Mouse (Mus musculus): Measurements from ENCODE around the gene Prkca.

Prkca gene

DNA sequence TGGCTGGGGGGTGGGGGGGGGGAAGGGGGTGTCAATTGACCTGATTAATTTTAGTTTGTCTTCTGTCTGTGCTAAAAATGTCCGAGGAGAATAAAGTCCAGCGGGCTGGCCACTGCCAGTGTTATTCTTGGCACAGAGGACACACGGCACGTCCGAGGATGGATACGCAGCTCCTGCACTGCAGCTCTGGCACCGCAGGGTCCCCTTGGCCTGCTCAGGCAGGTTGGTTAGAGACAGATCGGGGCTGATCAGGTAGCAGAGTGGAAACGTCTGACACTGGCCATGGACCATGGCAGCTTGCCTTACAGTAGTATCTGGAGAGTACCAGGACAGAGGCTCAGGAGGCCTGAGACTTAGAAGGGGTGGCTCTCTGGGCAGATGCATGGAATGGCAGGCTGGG is 393.5 kb downstream of the Prkca start:
- peak; percentile 22 to 46 for DNase-seq (ENCODE audit: low spot score in 2 of 2)

DNA sequence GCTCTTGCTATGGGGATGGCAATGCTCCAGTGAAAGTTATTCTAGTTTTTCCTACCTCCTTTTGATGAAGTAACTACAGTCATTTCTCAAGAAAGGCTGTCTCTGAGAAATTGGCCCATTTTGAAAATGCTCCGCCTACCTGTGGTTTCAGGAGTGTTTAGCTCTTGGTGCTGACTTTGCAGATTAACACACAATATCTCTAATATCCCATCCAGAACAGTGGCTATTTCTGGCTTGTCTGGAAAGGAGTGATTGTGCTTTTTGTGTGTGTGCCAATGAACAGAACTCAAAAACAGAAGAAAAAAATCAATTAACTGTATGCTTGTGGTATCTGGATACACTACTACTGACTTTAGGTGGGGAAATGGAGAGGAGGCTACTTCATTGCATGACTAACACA is 395.8 kb downstream of the Prkca start:
- DNase-seq (ENCODE audit: low spot score in 2 of 2), result no peak

DNA sequence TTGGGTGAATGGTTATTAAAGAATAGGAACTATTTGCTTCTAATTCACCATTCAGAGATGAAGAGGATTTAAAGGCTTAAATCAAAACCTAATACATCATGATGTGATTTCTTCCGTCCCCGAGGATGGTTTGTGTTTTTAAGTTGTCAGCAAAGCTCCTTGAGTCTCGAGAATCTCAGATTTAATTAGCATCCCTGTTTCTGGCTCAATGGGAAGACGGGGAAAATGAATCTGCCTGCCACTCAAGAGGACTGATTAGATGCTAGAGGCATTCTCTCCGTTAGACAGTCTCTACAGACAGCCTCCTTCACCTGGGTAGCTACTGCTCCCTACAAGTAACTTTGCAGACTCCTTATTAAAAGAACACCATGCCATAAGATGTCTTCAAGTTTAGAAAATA is 396.9 kb downstream of the Prkca start:
- DNase-seq (ENCODE audit: low spot score in 2 of 2), result no peak

DNA sequence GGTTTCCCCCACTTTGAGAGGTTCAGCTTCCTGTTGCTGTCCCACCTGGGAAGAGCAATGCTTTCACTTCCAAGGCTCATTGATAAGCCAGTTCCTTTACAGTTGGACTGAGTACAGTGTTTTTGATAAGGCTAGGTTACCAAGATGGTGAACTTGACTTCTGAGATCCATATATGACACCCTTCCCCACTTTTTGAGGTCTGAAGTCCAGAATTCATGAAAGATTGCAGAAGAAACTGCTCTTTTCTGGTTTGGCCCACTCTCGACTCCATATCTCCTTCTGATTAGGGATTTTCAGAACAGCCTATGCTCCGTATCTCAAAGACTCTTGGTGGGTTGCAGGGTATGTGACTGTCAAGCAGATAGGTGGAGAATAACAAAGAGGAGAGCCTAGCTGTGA is 406.8 kb downstream of the Prkca start:
- no peak for DNase-seq (ENCODE audit: low spot score in 2 of 2)

DNA sequence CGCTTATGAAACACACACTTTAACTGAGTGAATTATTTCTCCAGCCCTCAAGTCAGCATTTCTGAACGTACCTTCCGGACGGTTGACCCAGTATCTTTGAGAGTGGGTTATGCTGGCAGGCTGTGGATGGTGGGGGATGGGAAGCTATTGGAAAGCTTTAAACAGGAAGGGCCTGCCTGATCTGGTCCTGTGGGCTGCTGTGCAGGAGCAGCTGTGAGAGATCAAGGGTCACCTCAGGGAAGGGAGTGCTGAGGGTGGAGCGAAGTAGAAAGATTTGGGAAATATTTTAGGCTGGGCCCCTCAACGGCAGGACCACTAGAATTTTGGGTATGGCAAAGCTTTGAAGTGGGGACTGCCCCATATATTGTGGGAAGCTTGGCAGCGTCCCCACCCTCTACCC is 412.0 kb downstream of the Prkca start:
- no peak for DNase-seq (ENCODE audit: low spot score in 2 of 2)

DNA sequence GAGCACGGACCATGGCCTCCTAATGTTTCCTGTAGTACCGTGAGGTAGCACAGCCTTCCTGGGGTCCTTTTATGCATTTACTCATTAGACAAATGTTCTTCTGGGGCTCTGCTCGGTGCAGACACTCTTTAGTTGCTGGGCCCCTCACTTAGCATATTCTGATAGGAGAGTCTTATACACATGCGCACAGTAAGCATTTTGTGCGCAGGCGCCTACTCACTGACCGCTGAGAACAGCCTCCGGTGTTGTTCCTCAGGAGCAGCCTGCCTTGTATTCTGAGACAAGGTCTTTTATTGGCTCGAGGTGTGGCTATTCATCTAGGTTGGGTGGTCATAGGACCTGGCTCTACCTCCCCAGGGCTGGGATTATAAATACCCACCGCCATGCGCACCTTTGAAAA is 412.4 kb downstream of the Prkca start:
- DNase-seq (ENCODE audit: low spot score in 2 of 2), result no peak

DNA sequence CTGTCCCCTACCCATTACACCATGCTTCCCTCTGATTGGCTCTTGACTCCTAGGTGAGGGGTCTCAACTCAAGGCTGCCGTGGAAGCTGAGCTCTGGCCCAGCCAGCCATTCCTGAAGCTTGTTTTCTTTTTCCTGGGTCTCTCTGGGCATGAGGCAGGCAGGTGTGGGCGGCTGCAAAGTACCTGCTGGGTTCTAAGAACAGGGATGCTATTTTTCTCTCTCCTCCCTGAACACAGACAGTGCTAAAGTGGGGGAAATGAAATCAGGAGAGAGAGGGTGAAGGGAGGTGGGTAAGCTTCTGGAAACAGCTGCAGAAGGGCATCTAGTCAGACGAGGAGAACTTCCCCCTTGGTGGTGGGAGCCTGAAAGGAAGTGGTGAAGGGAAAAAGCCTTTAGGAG is 414.0 kb downstream of the Prkca start:
- DNase-seq (ENCODE audit: low spot score in 2 of 2), result no peak

DNA sequence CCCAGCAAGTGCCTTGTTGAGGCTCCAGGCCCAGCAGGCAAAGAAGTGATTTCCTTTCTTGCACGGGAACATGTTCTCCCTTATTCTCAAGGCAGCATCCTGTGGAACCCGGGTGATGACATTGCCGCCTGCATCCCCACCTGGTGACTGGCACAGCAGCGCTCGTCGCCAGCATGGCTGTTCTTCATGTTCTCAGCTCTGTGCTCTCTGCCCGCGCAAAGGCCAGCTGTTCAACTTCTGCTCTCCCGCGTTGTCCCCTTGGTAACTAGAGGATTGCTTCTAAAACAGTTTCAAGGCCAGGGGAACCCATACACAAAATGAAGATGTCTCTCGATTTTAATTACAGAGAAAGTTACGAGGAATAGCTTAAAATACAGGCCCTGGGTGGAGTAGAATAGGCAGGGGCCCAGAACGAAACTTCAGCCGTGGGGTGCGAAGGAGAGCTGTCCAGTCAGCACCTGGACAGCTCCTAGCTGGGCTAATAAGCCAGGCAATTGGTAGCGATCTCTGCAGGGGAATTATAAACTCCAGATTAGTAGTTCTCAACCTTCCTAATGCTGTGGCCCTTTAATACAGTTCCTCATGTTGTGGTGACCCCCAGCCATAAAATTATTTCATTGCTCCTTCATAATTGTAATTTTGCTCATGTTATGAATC is 423.7 kb downstream of the Prkca start:
- DNase-seq (ENCODE audit: low spot score in 2 of 2), result no peak

DNA sequence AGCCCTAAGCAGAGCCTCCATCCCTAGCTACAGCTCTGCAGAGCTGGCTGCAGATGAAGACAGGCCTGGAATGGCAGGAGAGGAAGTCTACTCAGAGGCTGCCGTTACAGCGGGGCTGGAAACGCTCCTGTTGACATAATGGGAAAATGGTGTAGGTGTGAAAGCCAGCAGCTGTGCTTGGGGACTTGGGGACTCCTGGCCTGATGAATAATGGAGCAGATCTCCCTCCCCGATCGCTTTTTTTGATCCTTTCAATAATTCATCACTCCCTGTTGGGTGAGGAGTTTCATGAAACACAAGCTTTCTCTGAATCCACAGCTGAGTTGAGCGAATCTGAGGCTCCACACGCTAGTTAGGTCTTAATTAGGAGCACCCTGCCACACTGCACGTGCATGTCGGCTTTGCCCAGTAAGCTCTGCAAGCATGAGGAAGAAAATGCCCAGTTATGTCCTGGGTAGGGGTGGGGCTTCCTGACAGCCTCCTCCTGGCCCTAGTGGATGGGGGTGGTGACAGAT is 425.9 kb downstream of the Prkca start:
- DNase-seq (ENCODE audit: low spot score in 2 of 2), result no peak

DNA sequence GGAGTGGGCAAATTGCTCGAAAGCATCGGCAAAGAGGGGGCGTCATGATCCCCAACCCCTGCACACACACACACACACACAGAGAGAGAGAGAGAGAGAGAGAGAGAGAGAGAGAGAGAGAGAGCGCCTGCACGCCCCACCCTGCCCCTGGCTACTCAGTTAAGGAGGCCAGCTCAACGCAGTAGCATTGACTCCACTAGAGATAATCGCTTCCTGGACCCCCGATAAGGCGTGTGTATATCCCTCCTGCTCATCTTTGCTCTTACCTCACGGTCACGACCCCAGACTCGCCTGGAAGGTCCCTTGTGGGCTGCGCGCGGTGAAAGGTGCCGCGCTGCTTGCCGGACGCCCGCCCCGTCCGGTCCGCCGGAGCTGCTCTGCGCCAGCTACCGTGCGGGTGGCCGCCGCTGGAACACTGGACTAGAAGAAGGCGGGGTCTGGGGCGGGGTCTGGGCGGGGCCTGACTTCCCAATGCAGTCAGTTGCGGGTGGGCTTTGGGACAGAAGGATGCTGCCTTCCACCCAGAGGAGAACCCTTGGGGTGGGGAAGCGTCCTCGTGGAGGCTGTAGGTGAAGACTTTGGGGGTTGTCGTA is 429.0 kb downstream of the Prkca start, which contains the start of gene Cacng5:
Gene Cacng5, minus strand, starts transcription at position 422 of the 593 bp plus-strand sequence.
- DNase-seq (ENCODE audit: low spot score in 2 of 2), result no peak

DNA sequence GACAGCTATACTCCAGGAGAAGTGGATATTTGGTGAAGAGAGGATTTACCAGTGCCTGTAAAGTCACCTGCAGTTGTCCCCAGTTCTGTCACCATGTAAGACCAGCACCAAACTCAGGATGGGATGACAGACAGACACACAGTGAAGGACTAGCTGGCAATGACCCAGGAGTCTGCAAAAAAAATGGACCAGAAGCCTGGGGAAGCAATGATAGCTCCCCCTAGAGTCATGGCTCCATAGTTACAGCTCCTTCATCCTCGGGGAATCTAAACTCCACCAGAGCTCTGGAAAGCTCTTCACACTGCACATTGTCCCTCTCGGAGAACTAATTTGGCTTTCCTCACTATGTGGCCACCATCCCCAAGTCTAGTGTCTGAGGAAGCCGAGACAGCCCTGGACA is 430.4 kb downstream of the Prkca start:
- DNase-seq (ENCODE audit: low spot score in 2 of 2), result no peak

DNA sequence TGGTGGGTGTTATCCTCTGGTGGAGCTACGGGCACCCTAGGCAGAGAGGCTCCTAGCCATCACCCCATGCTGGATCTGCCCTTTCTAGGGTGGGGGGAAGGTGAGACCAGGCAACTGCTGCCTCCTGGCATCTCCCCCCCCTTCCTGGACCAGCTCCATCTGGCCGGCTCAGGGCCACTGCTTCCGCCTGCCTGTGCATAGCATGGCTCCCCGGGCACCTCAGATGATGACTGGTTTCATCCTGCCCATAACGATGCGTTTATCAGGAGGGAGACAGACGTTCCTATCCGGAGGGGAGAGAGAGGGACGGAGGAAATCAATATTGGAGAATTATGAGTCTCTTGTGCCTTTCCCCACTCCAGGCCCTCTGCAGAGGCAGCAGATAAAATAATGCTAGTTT is 438.4 kb downstream of the Prkca start:
- DNase-seq (ENCODE audit: low spot score in 2 of 2), result no peak

DNA sequence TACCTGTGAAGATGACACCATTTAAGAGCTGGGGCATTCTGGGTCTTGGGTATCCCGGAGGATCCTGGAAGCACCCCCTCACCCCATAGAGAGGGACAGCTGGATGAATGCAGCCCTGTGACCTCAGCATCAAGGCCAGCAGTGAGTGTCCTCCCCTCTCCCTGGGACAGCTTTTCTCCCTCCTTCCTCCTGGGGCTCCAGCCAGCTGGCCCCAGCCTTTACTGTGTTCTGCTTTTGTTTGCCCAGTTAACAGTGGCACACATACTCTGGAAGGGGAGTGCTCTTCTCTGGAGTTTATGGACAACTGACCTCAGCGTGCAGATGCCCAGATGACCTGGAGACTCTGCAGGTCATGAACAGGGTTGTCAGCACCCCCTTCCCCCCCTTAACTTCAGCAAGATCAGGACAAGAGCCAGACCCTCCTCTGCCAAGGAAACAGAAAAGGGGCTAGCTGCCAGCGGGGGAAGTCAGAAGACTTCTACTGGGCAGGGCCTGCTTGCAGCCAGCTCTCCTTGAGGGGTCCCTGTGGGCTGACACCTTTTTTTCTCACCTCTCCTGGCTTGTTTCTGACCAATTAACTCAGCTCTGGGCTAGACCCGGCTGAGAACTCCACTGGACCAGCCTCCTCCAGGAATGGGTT is 439.6 kb downstream of the Prkca start:
- peak; percentile 32 to 37 for DNase-seq (ENCODE audit: low spot score in 2 of 2)

DNA sequence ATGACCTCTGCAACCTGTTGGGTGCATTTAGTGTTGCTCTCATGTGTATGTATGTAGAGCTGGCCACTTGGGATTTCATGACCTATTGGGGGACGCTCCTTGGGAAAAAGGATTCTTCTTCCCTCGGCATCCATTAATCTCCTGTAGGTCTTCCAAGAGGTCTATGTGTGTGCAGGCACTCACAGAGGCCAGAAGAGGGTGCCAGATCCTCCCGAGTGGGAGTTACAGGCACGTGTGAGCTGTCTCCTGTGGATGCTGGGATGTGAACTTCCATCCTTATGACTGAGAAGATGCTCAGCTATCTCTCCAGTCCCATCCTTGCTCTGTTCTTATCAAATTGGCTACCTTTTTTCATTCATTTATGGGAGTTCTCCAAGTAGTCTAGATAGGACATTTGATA is 443.3 kb downstream of the Prkca start:
- DNase-seq (ENCODE audit: low spot score in 2 of 2), result no peak

DNA sequence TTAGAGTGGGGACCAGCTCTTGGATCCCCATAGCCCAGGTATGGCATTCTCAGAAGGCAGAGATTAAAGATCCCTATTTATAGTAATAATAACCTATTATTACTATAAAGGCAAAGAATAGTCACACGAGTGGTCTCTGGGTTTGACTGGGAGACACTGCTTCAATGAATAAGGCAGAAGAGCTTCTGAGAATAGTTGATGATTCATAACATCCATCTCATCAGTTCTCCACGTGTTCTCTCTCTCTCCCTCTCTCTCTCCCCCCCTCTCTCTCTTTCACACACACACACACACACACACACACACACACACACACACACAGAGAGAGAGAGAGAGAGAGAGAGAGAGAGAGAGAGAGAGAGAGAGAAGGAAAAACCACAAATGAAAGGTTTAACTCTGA is 445.0 kb downstream of the Prkca start:
- no peak for DNase-seq (ENCODE audit: low spot score in 2 of 2)

DNA sequence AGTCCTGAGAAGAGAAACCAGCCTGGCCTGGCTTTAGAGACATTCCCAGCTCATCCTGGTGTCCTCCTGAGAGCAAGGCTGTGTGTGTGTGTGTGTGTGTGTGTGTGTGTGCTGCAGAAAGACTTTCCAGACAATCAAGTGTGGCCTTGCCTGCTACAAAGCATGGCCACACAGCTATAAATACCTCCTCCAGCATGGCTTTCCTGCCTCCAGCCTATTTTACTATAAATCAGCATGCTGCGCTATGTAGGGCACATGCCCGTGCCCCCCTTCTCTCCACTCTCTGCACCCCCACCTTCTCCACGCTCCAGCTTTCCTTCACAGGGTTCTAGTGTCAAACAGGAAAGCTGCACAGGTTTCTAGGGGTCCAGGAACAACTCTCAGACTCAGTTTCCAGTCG is 448.1 kb downstream of the Prkca start:
- DNase-seq (ENCODE audit: low spot score in 2 of 2), result no peak

DNA sequence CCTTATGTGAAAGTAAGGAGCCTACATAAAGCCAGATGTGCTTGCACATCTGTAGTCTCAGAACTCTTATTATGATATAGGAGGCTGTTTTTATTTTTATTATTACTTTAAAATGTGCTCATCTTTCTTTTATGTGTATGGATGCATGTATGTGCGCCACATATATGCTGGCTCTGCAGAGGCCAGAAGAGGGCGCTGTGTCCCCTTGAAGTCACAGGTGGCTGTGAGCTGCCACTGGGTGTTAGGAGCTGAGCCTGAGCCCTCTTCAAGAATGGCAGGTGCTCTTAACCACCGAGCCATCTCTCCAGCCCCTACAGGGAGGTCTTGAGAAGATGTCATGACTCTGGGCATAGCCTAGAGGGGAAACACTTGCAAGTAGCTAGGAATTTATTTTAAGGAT is 452.4 kb downstream of the Prkca start:
- DNase-seq (ENCODE audit: low spot score in 2 of 2), result no peak

DNA sequence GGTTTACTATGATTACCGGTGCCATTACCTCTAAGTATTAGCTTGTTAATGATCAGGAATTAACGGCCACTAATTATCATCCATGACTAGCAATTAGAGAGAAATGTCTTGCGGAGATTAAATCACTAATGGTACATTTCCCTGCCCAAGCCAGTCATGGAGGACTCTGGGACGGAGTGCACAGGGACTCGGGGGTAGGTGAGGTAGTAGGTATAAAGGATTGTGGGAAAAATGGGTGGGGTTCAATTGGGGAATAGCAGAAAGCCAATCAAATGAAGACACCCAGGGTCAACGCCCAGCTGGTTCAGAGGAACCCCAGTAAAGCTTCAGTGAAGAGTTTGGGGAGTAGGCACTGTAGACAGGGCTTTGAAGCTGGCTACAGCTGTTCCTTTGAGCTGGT is 456.4 kb downstream of the Prkca start:
- DNase-seq (ENCODE audit: low spot score in 2 of 2), result no peak
